Mouse (Mus musculus): ENCODE measurements around the gene Heg1.

Gene Heg1

GRCm38 (mm10) chr16:33684162-33684702, at the start of gene Heg1:
Gene Heg1 (plus strand): TSS chr16:33684370.
- peak; percentile 58 for DNase-seq (ENCODE audit: low read depth, low spot score)

GRCm38 (mm10) chr16:33635836-33636595, 48.2 kb upstream of the Heg1 start:
- no peak for DNase-seq (ENCODE audit: low read depth, low spot score)

GRCm38 (mm10) chr16:33641779-33642178, 42.4 kb upstream of the Heg1 start:
- DNase-seq (ENCODE audit: low read depth, low spot score), result peak; percentile 62

GRCm38 (mm10) chr16:33653116-33653515, 31.1 kb upstream of the Heg1 start:
- no peak for DNase-seq (ENCODE audit: low read depth, low spot score)

- no peak for DNase-seq (ENCODE audit: low read depth, low spot score)
Measured at GRCm38 (mm10) chr16:33655443-33655842, 28.7 kb upstream of the Heg1 start.

- DNase-seq (ENCODE audit: low read depth, low spot score), result no peak
Measured at GRCm38 (mm10) chr16:33657191-33657590, 27.0 kb upstream of the Heg1 start.

GRCm38 (mm10) chr16:33658121-33658520, 26.0 kb upstream of the Heg1 start:
- DNase-seq (ENCODE audit: low read depth, low spot score), result no peak

- DNase-seq (ENCODE audit: low read depth, low spot score), result no peak
Measured at GRCm38 (mm10) chr16:33659521-33659920, 24.6 kb upstream of the Heg1 start.

GRCm38 (mm10) chr16:33660125-33660524, 24.0 kb upstream of the Heg1 start:
- peak; percentile 89 for DNase-seq (ENCODE audit: low read depth, low spot score)

GRCm38 (mm10) chr16:33662841-33663240, 21.3 kb upstream of the Heg1 start:
- no peak for DNase-seq (ENCODE audit: low read depth, low spot score)

GRCm38 (mm10) chr16:33666226-33666625, 17.9 kb upstream of the Heg1 start:
- peak; percentile 52 for DNase-seq (ENCODE audit: low read depth, low spot score)

GRCm38 (mm10) chr16:33666985-33667538, 17.1 kb upstream of the Heg1 start:
- peak; percentile 97 for DNase-seq (ENCODE audit: low read depth, low spot score)

- DNase-seq (ENCODE audit: low read depth, low spot score), result no peak
Measured at GRCm38 (mm10) chr16:33668448-33668847, 15.7 kb upstream of the Heg1 start.

GRCm38 (mm10) chr16:33669072-33669471, 15.1 kb upstream of the Heg1 start:
- peak; percentile 56 for DNase-seq (ENCODE audit: low read depth, low spot score)

- peak; percentile 45 for DNase-seq (ENCODE audit: low read depth, low spot score)
Measured at GRCm38 (mm10) chr16:33670340-33670739, 13.8 kb upstream of the Heg1 start.

- no peak for DNase-seq (ENCODE audit: low read depth, low spot score)
Measured at GRCm38 (mm10) chr16:33670933-33671332, 13.2 kb upstream of the Heg1 start.

- DNase-seq (ENCODE audit: low read depth, low spot score), result no peak
Measured at GRCm38 (mm10) chr16:33672188-33672587, 12.0 kb upstream of the Heg1 start.

GRCm38 (mm10) chr16:33672643-33673042, 11.5 kb upstream of the Heg1 start:
- DNase-seq (ENCODE audit: low read depth, low spot score), result no peak

- no peak for DNase-seq (ENCODE audit: low read depth, low spot score)
Measured at GRCm38 (mm10) chr16:33673530-33674109, 10.6 kb upstream of the Heg1 start.

GRCm38 (mm10) chr16:33675151-33675847, 8.9 kb upstream of the Heg1 start:
- no peak for DNase-seq (ENCODE audit: low read depth, low spot score)

GRCm38 (mm10) chr16:33675848-33676184, 8.4 kb upstream of the Heg1 start:
- peak; percentile 44 for DNase-seq (ENCODE audit: low read depth, low spot score)
